Mouse (Mus musculus): Measurements from ENCODE around the gene Csnk1g1. TPM values are rescaled to one million over a fixed set of nuclear protein-coding genes. Genes with fewer than 3 reads are reported as not detected.

The Csnk1g1 gene
- total RNA-seq (2017) = 42.0 and 51.1 TPM in 2 replicates

DNA sequence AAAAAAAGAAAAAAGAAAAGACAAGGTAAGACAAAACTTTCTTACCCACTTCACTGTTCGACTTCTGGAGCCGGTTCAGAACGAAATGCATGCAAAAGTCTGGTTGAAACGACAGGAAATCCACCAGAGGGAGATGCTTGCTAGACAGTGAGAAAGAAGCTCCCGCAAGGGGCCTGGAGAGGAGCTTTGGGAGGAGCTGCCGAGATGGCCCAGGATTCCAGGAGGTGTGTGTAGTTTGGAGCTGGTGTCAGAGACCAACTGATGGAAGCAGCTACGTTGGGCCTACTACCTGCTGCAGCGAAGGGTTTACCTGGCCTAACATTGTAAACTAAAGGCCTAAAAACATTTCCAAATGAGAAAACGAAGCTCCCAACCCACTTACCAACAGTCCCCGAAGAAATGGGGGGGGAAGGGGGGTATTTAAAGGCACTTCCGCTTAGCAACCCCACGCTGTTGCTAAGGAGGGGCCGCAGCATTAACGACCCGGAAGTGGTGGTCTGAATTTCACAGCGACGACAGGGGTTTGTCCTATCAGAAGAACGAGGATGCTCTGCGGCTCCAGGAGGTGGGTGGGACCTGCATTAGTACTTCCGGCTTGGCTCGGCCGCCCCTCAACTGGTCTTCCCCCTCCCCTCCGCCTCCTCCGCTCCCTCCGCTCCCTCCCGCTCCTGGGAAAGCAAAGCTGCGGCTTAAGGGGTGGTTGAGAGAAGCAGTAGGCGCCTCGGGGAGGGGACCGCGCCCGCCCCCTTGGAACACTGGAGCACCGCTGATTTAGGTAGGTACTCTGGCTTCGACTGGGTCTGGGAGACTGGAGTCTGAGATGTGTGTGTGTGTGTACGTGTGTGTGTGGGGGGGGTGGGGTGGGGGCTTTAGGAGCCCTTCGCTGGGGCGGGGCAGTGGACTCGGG is at the start of gene Csnk1g1, which contains the start of gene Trip4:
Gene Csnk1g1, plus strand, starts transcription at position 531 of the 907 bp plus-strand sequence.
Gene Trip4, minus strand, starts transcription at position 401 of the 907 bp plus-strand sequence.
- ATAC-seq (replicated peaks in 1 of 2; ENCODE audit: insufficient read depth in 1 of 2, low FRiP score in 2 of 2, low TSS enrichment in 1 of 2, low read depth in 1 of 2, poor library complexity in 2 of 2, severe bottlenecking in 2 of 2) = peak; percentile 95 to 99

DNA sequence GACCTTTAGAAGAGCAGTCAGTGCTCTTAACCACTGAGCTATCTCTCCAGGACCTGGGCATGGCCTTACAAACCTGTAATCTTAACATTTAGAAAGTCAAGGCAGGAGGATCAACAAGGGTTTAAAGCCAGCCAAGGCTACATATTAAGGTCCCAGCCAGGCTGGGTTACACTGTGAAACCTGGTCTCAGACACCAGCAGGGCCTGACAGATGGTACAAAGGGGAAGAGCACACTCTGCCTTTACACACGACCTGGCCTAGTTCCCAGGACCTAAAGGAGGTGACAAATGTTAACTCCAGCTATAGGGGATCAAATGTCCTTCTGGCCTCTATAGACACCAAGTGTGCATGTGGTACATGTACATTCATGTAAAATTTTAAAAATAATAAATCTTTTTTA is 49.1 kb upstream of the Csnk1g1 start:
- ATAC-seq (replicated peaks in 1 of 2; ENCODE audit: insufficient read depth in 1 of 2, low FRiP score in 2 of 2, low TSS enrichment in 1 of 2, low read depth in 1 of 2, poor library complexity in 2 of 2, severe bottlenecking in 2 of 2) = no peak

DNA sequence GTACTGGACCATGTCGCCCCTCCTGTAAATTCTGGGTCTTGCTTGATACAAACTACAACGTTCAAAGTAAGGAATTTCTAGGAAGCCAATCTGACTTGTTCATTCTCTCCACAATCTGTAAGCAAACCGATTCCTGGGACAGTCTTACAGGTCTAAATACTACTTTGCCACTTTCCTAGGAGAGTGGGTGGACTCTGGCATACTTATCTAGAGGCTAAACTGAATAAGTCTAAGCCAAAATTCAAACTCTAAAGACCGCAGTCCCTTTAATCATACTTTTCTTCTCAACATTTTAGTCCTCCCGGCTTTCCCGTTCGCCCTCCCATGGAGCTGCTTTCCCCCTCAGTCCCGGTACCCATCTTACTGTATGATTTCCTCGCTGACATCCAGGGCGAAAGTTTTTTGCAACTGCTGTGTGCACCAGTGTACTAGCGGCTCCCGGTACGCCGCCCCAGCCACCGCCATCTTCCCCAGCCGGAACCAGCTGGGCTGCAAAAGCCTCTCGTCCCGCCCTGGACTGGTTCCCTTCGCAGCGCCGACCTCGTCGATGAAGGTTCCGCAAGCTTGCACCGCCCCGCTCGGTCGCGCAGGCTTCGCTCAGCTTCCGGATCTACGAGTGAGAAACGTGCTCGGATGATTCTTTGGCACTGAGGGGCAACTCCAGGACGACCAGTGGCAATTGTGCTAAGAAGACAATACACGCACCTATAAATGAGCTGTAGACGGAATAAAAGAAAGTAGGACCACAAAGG is 24.0 kb upstream of the Csnk1g1 start:
- peak; percentile 100 for ATAC-seq (replicated peaks in 1 of 2; ENCODE audit: insufficient read depth in 1 of 2, low FRiP score in 2 of 2, low TSS enrichment in 1 of 2, low read depth in 1 of 2, poor library complexity in 2 of 2, severe bottlenecking in 2 of 2)

DNA sequence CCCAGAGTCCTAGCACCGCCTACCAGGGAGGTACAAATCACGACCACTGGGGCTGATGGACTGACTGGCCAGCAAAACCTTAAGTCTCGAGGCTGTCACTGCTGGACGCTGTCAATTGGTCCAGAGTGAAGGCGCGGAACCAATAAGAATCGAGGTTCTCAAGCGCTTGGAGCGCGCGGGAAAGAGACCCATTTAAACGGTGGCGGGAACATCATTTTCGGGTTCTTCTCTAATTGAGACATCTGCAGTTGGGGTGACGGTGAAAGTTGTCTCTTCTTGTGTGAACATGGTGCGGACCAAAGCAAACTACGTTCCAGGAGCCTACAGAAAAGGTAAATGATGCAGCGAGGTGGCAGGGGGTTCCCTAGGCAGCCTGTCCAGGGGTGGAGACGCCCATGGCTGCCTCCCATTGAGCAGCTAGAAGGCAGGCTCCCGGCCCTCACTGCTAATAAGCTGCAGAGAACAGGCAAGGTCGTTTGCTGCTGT is 18.5 kb upstream of the Csnk1g1 start, which contains the start of gene Pclaf:
Gene Pclaf, plus strand, starts transcription at position 95 of the 486 bp plus-strand sequence.
- ATAC-seq (replicated peaks in 1 of 2; ENCODE audit: insufficient read depth in 1 of 2, low FRiP score in 2 of 2, low TSS enrichment in 1 of 2, low read depth in 1 of 2, poor library complexity in 2 of 2, severe bottlenecking in 2 of 2) = peak; percentile 92 to 99

DNA sequence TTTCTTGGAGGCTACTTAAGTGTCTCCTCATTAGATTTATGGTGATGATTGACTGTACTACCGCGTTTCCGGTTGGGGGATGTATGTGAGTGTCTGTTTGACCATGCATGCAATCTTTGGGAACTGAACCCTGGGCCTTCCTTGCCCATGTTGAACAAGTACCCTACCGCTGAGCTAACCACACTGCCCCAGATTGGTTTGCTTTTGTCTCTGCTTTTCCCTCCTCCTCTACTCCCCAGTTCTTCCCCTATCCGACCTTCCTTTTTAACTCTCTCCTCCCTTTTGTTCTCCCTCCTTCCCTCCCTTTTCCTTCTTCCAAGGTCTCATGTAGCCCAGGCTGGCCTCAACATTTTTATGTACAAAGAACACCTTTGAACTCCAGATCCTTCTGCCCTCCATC is 17.6 kb upstream of the Csnk1g1 start:
- no peak for ATAC-seq (replicated peaks in 1 of 2; ENCODE audit: insufficient read depth in 1 of 2, low FRiP score in 2 of 2, low TSS enrichment in 1 of 2, low read depth in 1 of 2, poor library complexity in 2 of 2, severe bottlenecking in 2 of 2)

DNA sequence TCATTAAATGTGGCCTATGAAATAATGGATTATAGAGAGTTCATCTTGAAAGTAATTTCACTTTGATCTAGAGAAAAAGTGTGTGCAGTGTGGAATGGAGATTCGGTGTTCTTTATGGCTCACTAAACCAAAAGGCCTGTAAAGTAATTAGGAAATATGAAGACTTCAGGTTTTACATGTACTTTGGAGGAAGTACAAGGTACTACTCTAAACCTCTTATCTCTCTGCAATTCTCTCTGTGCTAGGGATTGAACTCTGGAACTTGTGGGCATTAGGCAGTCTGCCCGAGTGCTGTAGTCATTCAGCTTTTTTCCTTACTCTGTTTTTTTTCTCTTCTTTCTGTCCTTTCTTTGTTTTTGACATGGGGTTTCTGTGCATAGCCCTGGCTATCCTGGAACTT is 11.7 kb upstream of the Csnk1g1 start:
- no peak for ATAC-seq (replicated peaks in 1 of 2; ENCODE audit: insufficient read depth in 1 of 2, low FRiP score in 2 of 2, low TSS enrichment in 1 of 2, low read depth in 1 of 2, poor library complexity in 2 of 2, severe bottlenecking in 2 of 2)

DNA sequence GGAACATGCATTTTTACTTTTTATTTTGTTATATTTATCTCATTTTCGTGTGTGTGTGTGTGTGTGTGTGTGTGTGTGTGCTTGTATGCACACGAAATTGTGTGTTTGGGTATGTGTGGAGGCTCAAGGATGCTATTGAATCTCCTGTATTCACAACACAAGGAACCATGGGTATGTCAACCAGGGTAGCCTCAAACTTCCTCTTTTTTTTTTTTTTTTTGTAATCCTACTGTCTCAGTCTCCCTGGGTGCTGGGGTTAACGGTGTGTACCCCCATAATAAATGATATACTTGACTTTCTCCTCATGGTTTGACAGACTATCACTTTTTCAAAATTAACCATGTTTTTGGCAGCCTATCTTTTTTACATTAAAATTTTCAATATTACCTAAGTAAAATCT is 5.8 kb upstream of the Csnk1g1 start:
- no peak for ATAC-seq (replicated peaks in 1 of 2; ENCODE audit: insufficient read depth in 1 of 2, low FRiP score in 2 of 2, low TSS enrichment in 1 of 2, low read depth in 1 of 2, poor library complexity in 2 of 2, severe bottlenecking in 2 of 2)

DNA sequence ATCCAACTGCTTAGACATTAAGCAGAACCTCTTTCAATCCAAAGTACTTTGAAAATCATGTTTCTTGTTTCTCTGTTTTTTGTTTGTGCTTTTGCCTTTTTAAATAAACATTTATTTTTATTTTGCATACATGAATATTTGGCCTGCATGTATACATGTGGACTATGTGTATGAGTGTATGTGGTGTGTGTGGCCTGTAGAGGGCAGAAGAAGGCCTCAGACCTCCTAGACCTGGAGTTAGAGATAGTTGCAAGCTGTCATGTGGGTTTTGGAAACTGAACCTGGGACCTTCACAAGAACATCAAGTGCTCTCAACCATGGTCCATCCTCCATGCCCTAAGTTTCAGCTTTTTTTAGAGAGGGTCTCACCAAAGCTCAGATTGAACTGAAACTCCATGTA is 5.3 kb upstream of the Csnk1g1 start:
- ATAC-seq (replicated peaks in 1 of 2; ENCODE audit: insufficient read depth in 1 of 2, low FRiP score in 2 of 2, low TSS enrichment in 1 of 2, low read depth in 1 of 2, poor library complexity in 2 of 2, severe bottlenecking in 2 of 2) = no peak

DNA sequence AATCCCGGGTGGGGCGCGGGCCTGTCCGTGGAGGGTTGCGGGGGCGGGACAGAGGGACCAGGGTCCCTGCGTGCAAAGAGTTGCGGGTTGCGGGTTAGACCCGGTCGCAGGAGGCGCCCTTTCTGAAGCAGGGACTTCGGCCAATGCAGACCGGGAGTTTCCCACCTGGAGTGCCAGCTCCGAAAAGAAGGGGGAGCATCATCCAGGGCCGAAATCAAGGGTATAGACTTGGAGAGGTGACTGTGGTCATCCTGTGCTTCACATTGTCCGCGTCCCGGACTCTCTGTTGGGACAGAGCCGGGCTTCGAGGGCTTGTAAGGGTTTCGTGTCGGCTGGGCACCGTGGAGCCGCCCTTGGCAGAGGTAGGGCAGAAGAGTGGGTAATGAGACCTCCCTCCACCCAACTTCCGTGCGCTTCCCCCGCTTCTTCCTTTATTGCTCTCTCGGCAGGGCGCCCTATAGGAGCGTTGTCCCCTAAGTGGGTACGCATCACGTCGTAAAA is 627 bp downstream of the Csnk1g1 start:
- peak; percentile 50 to 69 for ATAC-seq (replicated peaks in 1 of 2; ENCODE audit: insufficient read depth in 1 of 2, low FRiP score in 2 of 2, low TSS enrichment in 1 of 2, low read depth in 1 of 2, poor library complexity in 2 of 2, severe bottlenecking in 2 of 2)

DNA sequence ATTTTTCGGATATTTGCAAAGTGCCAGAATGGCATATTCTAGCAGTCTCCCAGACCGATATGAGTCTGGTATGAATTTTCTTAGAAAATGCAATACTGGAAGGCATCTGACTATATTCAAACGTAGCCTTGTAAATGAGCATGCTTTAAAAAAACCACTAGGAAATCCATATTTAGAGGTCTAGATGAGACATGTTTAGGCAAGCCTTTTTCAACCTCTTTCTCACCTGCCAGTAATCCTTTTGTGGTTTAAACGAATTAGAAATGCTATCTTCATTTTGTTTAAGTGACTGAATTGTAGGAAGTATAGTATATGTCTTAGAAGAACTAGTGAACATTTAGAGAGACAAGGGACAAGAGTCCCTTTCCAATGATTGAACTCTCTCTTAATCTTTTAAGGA is 1.1 kb downstream of the Csnk1g1 start:
- no peak for ATAC-seq (replicated peaks in 1 of 2; ENCODE audit: insufficient read depth in 1 of 2, low FRiP score in 2 of 2, low TSS enrichment in 1 of 2, low read depth in 1 of 2, poor library complexity in 2 of 2, severe bottlenecking in 2 of 2)

DNA sequence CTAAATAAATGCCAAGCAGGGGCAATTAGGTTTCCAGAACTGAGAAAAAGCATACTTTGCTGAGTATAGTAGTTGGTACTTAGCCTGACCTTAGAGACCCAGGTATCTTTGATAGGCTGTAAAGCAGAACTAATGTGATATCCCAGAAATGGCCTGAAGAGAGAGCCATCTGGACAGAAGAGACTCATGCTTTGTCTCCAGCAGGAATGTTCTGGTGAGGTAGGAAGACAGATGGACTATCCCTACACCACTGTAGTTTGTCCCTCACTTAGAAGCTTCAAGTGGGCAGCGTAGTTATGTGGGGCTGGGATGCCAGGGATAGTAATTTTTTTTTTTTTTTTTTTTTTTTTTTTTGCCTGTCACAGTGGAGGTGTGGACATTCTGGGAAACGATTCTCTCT is 5.3 kb downstream of the Csnk1g1 start:
- ATAC-seq (replicated peaks in 1 of 2; ENCODE audit: insufficient read depth in 1 of 2, low FRiP score in 2 of 2, low TSS enrichment in 1 of 2, low read depth in 1 of 2, poor library complexity in 2 of 2, severe bottlenecking in 2 of 2) = no peak

DNA sequence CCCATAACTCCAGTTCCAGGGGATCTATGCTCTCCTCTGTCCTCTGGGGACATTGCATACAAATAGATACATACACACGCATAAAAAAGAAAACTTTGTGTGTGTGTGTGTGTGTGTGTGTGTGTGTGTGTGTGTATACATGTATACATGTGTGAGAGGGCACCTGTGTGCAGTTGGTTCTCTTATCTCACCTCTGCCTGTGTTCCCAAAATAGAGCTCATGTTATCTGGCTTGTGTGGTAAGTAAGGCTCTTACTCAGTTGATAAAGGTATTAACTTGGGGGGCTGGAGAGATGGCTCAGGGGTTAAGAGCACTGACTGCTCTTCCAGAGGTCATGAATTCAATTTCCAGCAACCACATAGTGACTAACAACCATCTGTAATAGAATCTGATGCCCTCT is 8.3 kb downstream of the Csnk1g1 start:
- ATAC-seq (replicated peaks in 1 of 2; ENCODE audit: insufficient read depth in 1 of 2, low FRiP score in 2 of 2, low TSS enrichment in 1 of 2, low read depth in 1 of 2, poor library complexity in 2 of 2, severe bottlenecking in 2 of 2) = no peak

DNA sequence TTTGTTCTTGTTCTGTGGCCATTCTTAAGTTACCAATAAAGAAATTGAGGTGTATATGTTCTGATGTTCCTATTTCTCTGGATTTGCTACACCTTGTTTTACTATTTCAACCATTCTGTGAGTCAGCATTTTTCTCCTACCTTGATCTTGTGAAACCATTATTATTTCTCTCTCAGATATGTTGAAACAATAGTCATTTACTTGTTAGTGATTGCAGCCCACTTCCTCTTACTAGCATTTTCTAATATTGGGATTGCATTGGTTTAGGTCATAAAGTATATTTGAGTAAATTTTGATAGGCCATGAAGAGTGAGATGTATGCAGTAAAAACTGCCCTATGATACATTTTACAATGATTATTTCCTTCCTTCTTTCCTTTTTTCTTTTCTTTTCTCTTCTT is 19.7 kb downstream of the Csnk1g1 start:
- ATAC-seq (replicated peaks in 1 of 2; ENCODE audit: insufficient read depth in 1 of 2, low FRiP score in 2 of 2, low TSS enrichment in 1 of 2, low read depth in 1 of 2, poor library complexity in 2 of 2, severe bottlenecking in 2 of 2) = no peak

DNA sequence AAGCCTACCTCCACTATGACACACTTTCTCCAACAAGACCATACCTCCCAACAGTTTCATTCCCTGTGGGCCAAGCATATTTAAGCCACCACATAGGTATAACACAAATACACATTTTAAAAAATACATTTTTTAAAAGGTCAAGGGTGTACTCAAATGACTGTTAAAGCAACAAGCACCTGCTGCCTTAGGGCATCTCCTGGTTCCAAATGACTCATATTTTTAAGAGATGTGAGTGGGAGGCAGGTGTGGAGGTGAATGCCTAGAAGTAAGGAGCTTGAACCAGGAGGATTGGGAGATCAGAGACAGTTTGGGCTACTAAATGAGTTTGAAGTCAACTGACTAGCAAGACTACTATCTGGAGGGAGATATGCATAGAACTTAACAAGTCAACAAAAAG is 21.1 kb downstream of the Csnk1g1 start:
- ATAC-seq (replicated peaks in 1 of 2; ENCODE audit: insufficient read depth in 1 of 2, low FRiP score in 2 of 2, low TSS enrichment in 1 of 2, low read depth in 1 of 2, poor library complexity in 2 of 2, severe bottlenecking in 2 of 2) = no peak

DNA sequence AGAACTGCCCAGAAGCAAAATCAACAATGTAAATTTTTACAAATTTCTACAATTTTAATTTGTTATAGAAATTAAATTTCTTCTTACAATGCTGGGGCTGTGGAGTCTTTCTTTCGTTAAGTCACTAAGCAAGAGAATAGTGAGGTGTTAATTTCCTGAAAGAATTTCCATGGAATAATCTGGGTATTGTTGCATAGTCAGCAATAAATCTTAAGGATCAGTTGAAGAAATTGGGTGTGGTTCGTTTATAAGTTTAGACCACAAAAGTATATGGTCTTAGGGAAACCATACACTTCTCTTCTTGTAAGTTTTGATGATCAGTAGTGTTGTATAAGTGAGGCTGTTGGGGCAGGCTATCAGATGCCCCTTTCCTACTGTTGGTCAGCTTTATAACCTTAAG is 28.8 kb downstream of the Csnk1g1 start:
- no peak for ATAC-seq (replicated peaks in 1 of 2; ENCODE audit: insufficient read depth in 1 of 2, low FRiP score in 2 of 2, low TSS enrichment in 1 of 2, low read depth in 1 of 2, poor library complexity in 2 of 2, severe bottlenecking in 2 of 2)

DNA sequence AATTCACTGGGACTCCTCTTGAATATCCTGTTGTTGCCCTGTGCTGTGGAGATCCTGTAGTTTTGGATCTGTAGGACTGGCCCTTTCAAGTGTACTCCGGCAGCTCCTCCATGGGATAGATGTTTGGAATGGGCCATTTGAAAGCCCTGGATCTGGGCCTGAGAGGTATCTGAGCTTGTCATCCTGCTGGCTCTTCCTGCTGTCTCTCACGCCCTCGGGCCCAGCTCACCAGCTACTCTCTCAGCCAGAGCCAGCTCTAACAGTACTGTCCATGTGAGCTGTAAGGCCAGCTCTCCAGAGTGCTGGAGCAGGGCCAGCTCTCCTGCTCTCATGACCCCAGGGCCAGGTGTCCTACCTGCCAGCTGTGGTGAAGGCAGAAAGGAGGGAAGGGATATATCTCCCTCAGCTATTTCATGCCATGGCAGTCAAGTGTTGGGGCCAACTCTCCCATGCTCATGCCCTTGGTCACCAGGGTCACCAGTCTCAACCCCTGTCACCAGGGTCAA is 42.4 kb downstream of the Csnk1g1 start:
- ATAC-seq (replicated peaks in 1 of 2; ENCODE audit: insufficient read depth in 1 of 2, low FRiP score in 2 of 2, low TSS enrichment in 1 of 2, low read depth in 1 of 2, poor library complexity in 2 of 2, severe bottlenecking in 2 of 2) = no peak

DNA sequence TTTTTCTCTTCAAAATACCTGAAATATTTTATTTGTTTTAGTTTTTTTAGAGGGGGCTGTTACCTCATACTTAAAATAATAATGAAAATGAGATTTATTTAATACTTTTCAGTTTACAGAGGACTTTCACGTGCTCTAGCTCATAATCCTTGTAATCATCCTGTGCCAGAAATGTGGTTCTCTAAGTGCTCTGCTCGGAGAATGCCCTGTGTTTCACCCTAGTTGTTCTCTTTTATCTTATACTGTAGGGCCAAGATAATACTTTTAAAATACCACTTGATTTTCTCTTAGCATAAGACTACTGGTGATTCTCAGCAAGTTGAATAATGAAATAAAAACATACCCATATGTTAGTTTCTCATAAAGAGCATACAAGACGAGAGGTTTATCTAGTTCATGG is 61.3 kb downstream of the Csnk1g1 start:
- no peak for ATAC-seq (replicated peaks in 1 of 2; ENCODE audit: insufficient read depth in 1 of 2, low FRiP score in 2 of 2, low TSS enrichment in 1 of 2, low read depth in 1 of 2, poor library complexity in 2 of 2, severe bottlenecking in 2 of 2)

DNA sequence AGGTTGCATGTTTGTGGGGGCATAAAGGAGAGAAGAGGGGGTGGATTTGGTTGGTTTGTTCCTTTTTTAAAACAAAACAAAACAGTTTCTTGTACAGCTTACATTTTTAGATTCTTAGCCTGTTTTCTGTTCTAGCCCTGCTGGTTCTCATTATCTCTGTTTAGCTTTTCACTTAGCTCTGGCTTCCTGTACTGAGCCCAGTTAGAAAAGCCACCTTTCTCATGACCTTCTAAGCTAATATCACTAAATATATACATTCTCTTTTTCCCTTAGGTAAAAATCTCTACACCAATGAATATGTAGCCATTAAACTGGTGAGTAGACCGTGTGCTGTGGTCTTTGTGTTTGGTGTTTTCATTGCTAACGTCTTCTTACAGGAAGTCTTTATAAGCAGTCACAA is 64.5 kb downstream of the Csnk1g1 start:
- no peak for ATAC-seq (replicated peaks in 1 of 2; ENCODE audit: insufficient read depth in 1 of 2, low FRiP score in 2 of 2, low TSS enrichment in 1 of 2, low read depth in 1 of 2, poor library complexity in 2 of 2, severe bottlenecking in 2 of 2)

All from hematopoietic stem cell, adult 5-6 weeks (primary cell).